Mouse (Mus musculus): ENCODE results near the gene Taok3.

DNA sequence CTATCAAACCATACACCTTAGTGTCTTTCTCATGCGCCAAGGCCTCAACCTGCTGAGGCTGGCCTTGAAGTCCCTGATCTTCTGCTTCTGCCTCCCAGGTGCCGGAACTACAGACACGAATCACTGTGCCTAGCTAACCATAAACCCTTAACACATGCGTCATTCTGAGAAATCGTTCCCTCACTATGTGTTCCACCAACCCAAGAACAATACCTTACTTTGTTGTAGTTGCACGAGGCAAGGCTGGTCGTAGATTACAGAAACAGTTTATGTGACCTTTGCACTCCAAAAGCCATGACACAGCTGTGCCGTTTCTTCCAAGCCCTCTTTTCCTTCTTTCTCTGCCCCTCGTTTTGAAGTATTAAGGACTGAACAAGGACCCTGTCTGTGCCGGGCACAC lies 40.6 kb downstream of the Taok3 start:
- TF ChIP-seq POLR2A (IDR thresholded peaks at IDR 0.05; ENCODE audit: control insufficient read depth, low read depth, low read length) (no peak), CTCF (IDR thresholded peaks at IDR 0.05; ENCODE audit: control insufficient read depth, insufficient read depth, insufficient replicate concordance, low read depth, low read length) (no peak)
